Mouse (Mus musculus) heart, embryonic 16.5 days (tissue): Measurements from ENCODE around the gene Nfia. TPM values are rescaled to one million over a fixed set of nuclear protein-coding genes. Genes with fewer than 3 reads are reported as not detected.

Experiments used
- ATAC-seq: fragments of 200-750 bp; cut with Nextera tagmentation; replicated peaks from 2 replicates; pipeline ENCODE4 v1.8.0; 2017; ENCODE audit warnings: moderate number of reproducible peaks; ENCODE audit not compliant: insufficient read depth, low FRiP score; ENCODE audit errors: extremely low read depth
- H3K27ac ChIP-seq: fragments of 300-500 bp; sonication (generic); 2 replicates; pipeline ENCODE4 v1.5.1; 2014; ENCODE audit warnings: mild to moderate bottlenecking, low read length, control low read depth, moderate library complexity
- H3K27me3 ChIP-seq: fragments of 300-500 bp; sonication (generic); 2 replicates; pipeline ENCODE4 v1.6.1; 2014; ENCODE audit warnings: low read length, mixed read lengths; ENCODE audit not compliant: control insufficient read depth, insufficient read depth
- H3K36me3 ChIP-seq: fragments of 300-500 bp; sonication (generic); 2 replicates; pipeline ENCODE4 v1.6.1; 2014; ENCODE audit not compliant: control insufficient read depth, insufficient read depth
- H3K4me1 ChIP-seq: fragments of 300-500 bp; sonication (generic); 2 replicates; pipeline ENCODE4 v1.6.1; 2014; ENCODE audit warnings: low read length, mixed read lengths; ENCODE audit not compliant: control insufficient read depth, insufficient read depth
- H3K4me2 ChIP-seq: fragments of 300-500 bp; sonication (generic); 2 replicates; pipeline ENCODE4 v1.6.1; 2014; ENCODE audit warnings: low read depth, mild to moderate bottlenecking, control low read depth, low read length
- H3K4me3 ChIP-seq: fragments of 300-500 bp; sonication (generic); 2 replicates; pipeline ENCODE4 v1.5.1; 2014; ENCODE audit warnings: mild to moderate bottlenecking, control low read depth, low read length
- H3K9ac ChIP-seq: fragments of 300-500 bp; sonication (generic); 2 replicates; pipeline ENCODE4 v1.6.1; 2014; ENCODE audit warnings: low read length, control low read depth
- H3K9me3 ChIP-seq: fragments of 300-500 bp; sonication (generic); replicated peaks from 2 replicates; pipeline ENCODE4 v1.6.1; 2016; ENCODE audit warnings: low read length; ENCODE audit not compliant: control insufficient read depth
- WGBS: fragments of 180-500 bp; shearing (Covaris S2); extraction: QIAGEN DNeasy Blood & Tissue Kit; methylation state at CpG from one replicate; pipeline ENCODE4 v1.1.7; 2014; 5-methylcytosine and 5-hydroxymethylcytosine counted together
- polyA plus RNA-seq: library from polyadenylated mRNA; unstranded; fragments of >200 nt; fragmentation: Nextera tagmentation; extraction: Ambion mirVana; gene quantifications from 2 replicates; pipeline ENCODE4 v1.2.1, GENCODE M21; 2015

Nfia gene
- polyA plus RNA-seq, 1 experiment from 2014 or later, result 37.3 TPM

GRCm38 (mm10) chr4:97914348-97914747 is 141.8 kb downstream of the Nfia start:
- H3K4me2 ChIP-seq, result no peak overlapping the region
- 87% methylated on average over 2 of the region's 2 CpGs for WGBS
- H3K36me3 ChIP-seq, result no peaks in the 10 kb centered on the region
- no peaks in the 10 kb centered on the region for H3K9me3 ChIP-seq
- H3K4me3 ChIP-seq, result no peak overlapping the region
- H3K4me1 ChIP-seq, result peaks cover 28% of the 10 kb centered on the region
- no peaks in the 10 kb centered on the region for H3K27me3 ChIP-seq
- no peak overlapping the region for H3K9ac ChIP-seq
- no peak overlapping the region for H3K27ac ChIP-seq
- no peak for ATAC-seq

- no peak overlapping the region for H3K9ac ChIP-seq
- no peaks in the 10 kb centered on the region for H3K9me3 ChIP-seq
- H3K4me2 ChIP-seq, result no peak overlapping the region
- no peak overlapping the region for H3K4me3 ChIP-seq
- H3K4me1 ChIP-seq, result peaks cover 30% of the 10 kb centered on the region
- no peak for ATAC-seq
- no peaks in the 10 kb centered on the region for H3K27me3 ChIP-seq
- no peak overlapping the region for H3K27ac ChIP-seq
- WGBS, result 92% methylated on average over 5 of the region's 5 CpGs
- no peaks in the 10 kb centered on the region for H3K36me3 ChIP-seq
Observed at GRCm38 (mm10) chr4:97914761-97915160, 142.2 kb downstream of the Nfia start.

- Histone ChIP-seq H3K27ac (no peak overlapping the region), H3K27me3 (no peaks in the 10 kb centered on the region), H3K36me3 (no peaks in the 10 kb centered on the region), H3K4me1 (peaks cover 14% of the 10 kb centered on the region), H3K4me3 (no peak overlapping the region), H3K9ac (no peak overlapping the region), H3K4me2 (no peak overlapping the region), H3K9me3 (no peaks in the 10 kb centered on the region)
- no peak for ATAC-seq
- WGBS, result 89% methylated on average over 6 of the region's 6 CpGs
Observed at GRCm38 (mm10) chr4:97917568-97917967, 145.0 kb downstream of the Nfia start.

- Histone ChIP-seq H3K36me3 (no peaks in the 10 kb centered on the region), H3K9ac (no peak overlapping the region), H3K4me1 (peaks cover 18% of the 10 kb centered on the region), H3K27ac (peak overlapping the region; percentile 7; the same call in 1 of the 2 replicates), H3K9me3 (no peaks in the 10 kb centered on the region), H3K4me3 (no peak overlapping the region), H3K27me3 (no peaks in the 10 kb centered on the region), H3K4me2 (no peak overlapping the region)
- no peak for ATAC-seq
- 53% methylated on average over 3 of the region's 3 CpGs for WGBS
Observed at GRCm38 (mm10) chr4:97918675-97919074, 146.1 kb downstream of the Nfia start.

- Histone ChIP-seq H3K4me3 (no peak overlapping the region; the same call in 1 of the 2 replicates), H3K9me3 (no peaks in the 10 kb centered on the region), H3K4me2 (peak overlapping the region; percentile 77), H3K27me3 (no peaks in the 10 kb centered on the region), H3K4me1 (peaks cover 27% of the 10 kb centered on the region), H3K36me3 (no peaks in the 10 kb centered on the region), H3K9ac (peak overlapping the region; percentile 66), H3K27ac (peak overlapping the region; percentile 93)
- no peak for ATAC-seq
- WGBS, result 84% methylated on average over 2 of the region's 2 CpGs
Observed at GRCm38 (mm10) chr4:97919773-97920172, 147.2 kb downstream of the Nfia start.

DNA sequence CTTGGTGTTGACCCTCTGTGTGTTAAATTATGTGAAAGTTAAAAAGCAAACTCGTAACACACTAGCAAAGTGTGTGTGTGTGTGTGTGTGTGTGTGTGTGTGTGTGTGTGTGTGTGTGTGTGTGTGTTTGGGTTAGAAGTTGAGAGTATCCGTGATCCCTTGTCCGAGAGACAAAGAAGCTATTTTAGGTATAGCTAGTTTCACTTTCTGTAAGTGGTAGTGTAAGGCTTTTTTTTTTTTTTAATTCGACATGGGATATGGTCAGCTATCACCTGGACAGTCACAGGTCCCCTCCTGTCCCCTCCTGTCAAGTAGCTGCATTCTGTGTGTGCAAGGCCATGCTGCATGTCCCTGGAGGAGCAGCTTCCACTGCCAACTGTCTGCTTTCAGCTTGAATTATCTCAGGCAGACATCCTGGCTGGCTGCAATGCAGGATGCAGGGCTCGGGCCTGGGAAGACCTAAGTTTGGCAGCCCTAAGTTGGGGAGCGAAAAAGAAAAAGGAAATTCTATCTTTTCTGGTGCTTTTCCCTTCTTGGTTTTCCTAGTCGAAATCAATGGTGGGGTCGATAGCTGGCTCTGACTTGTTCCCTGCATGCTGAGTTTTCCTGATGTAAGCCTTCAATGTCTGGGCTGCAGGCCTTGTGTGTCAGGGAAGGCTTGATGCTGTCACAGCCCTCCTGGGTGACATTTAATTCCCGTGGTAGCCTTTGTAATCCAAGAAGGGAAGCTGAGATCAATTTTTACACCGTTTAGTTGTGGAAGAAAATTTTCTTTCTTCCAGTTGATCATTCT is 147.9 kb downstream of the Nfia start:
- Histone ChIP-seq H3K9ac (peak overlapping the region; percentile 66), H3K9me3 (no peaks in the 10 kb centered on the region), H3K27ac (peak overlapping the region; percentile 93), H3K27me3 (no peaks in the 10 kb centered on the region), H3K4me1 (peaks cover 34% of the 10 kb centered on the region), H3K36me3 (no peaks in the 10 kb centered on the region), H3K4me3 (peak overlapping the region; percentile 43), H3K4me2 (peak overlapping the region; percentile 77)
- WGBS, result 20% methylated on average over 9 of the region's 10 CpGs
- peak; percentile 52; the same call in 1 of the 2 replicates for ATAC-seq

GRCm38 (mm10) chr4:97921682-97922081 is 149.1 kb downstream of the Nfia start:
- H3K4me2 ChIP-seq, result no peak overlapping the region
- H3K4me3 ChIP-seq, result no peak overlapping the region
- peaks cover 39% of the 10 kb centered on the region for H3K4me1 ChIP-seq
- H3K27ac ChIP-seq, result no peak overlapping the region
- no peak overlapping the region for H3K9ac ChIP-seq
- H3K27me3 ChIP-seq, result no peaks in the 10 kb centered on the region
- no peaks in the 10 kb centered on the region for H3K36me3 ChIP-seq
- ATAC-seq, result no peak
- no peaks in the 10 kb centered on the region for H3K9me3 ChIP-seq

DNA sequence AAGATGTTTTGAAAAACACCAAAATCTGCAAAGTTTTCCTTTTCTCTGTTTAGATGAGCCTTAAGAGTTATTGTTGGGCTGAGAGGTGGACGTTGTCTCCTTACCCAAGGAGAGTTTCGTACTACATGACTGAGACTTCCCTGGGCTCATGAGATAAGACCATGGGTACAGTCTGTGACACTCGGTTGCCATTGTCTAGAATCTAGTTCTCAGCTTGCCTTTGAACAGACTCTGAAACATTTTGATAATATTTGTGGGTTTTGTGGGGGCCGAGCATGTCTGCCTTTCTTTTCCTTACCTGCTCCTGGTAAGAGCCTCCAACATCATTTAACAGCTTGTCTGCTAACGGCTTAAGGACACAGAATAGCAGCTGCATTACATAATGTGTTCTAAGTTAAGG is 150.7 kb downstream of the Nfia start:
- ATAC-seq, result no peak
- no peak overlapping the region for H3K4me2 ChIP-seq
- WGBS, result 48% methylated on average over 5 of the region's 5 CpGs
- peak overlapping the region; percentile 77 for H3K27ac ChIP-seq
- no peak overlapping the region for H3K4me3 ChIP-seq
- no peaks in the 10 kb centered on the region for H3K36me3 ChIP-seq
- H3K4me1 ChIP-seq, result peaks cover 39% of the 10 kb centered on the region
- no peaks in the 10 kb centered on the region for H3K27me3 ChIP-seq
- H3K9ac ChIP-seq, result no peak overlapping the region
- no peaks in the 10 kb centered on the region for H3K9me3 ChIP-seq

- ATAC-seq, result peak; percentile 46; the same call in 1 of the 2 replicates
- no peak overlapping the region; the same call in 1 of the 2 replicates for H3K4me2 ChIP-seq
- 55% methylated on average over 8 of the region's 8 CpGs for WGBS
- peak overlapping the region; percentile 77 for H3K27ac ChIP-seq
- no peak overlapping the region for H3K4me3 ChIP-seq
- H3K4me1 ChIP-seq, result peaks cover 35% of the 10 kb centered on the region
- no peaks in the 10 kb centered on the region for H3K27me3 ChIP-seq
- no peak overlapping the region for H3K9ac ChIP-seq
- no peaks in the 10 kb centered on the region for H3K9me3 ChIP-seq
- H3K36me3 ChIP-seq, result no peaks in the 10 kb centered on the region
Observed at GRCm38 (mm10) chr4:97923876-97924316, 151.4 kb downstream of the Nfia start.
